Mouse (Mus musculus) layer of hippocampus, postnatal 10 days (tissue): ENCODE measurements around the gene Amer3. TPM values are rescaled to one million over a fixed set of nuclear protein-coding genes. Genes with fewer than 3 reads are reported as not detected.
"Not testable (repeated sequence)": the region's sequence is repeated elsewhere in the genome, so short reads cannot be mapped to it uniquely, and the experiment has no call there.

Experiments
- DNase-seq, 2 experiments: peaks; one replicate each; pipeline ENCODE4 v3.0.0; 2021; ENCODE audit warnings: low spot score in 2 of 2
- long read RNA-seq: library from polyadenylated mRNA; stranded (forward); transcript quantifications from one replicate; pipeline ENCODE4 v2.0.0, GENCODE M21; 2023
- total RNA-seq, 2 experiments: library from RNA; stranded (reverse); gene quantifications; 2 replicates each; pipeline ENCODE4 v1.2.3; 2021

The Amer3 gene
- 10 to 100 TPM; 33.2 to 35.0 TPM for total RNA-seq
- long read RNA-seq, full-length matches to known transcripts = 5 of 13 reads
- long read RNA-seq, partial matches to known transcripts = 0 of 13 reads
- long read RNA-seq, other reads (novel, unspliced or antisense) = 8 of 13 reads

GRCm38 (mm10) chr1:34578851-34579781 is at the start of gene Amer3:
Gene Amer3 (plus strand): TSS chr1:34579657.
- DNase-seq = peak; percentile 80 to 85

DNA sequence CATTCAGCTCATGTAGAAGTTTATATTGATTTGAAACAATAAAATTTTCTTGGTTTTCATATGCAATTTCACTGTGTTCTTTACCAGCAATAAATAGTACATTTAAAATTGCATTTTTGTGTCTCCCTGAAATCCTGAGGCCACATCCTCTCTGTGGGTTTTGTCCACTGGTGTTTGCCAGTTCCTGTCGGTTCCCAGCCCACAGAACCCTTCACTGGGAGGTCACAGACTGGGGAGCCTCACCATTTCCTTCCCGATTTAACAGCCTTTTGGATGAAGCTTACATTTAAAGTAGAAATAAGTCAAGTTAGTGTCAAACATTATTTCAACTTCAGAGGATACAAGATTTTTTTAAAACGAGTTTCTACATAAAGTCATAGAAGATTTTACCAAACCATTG is 44.9 kb upstream of the Amer3 start:
- DNase-seq = not testable (repeated sequence)

DNA sequence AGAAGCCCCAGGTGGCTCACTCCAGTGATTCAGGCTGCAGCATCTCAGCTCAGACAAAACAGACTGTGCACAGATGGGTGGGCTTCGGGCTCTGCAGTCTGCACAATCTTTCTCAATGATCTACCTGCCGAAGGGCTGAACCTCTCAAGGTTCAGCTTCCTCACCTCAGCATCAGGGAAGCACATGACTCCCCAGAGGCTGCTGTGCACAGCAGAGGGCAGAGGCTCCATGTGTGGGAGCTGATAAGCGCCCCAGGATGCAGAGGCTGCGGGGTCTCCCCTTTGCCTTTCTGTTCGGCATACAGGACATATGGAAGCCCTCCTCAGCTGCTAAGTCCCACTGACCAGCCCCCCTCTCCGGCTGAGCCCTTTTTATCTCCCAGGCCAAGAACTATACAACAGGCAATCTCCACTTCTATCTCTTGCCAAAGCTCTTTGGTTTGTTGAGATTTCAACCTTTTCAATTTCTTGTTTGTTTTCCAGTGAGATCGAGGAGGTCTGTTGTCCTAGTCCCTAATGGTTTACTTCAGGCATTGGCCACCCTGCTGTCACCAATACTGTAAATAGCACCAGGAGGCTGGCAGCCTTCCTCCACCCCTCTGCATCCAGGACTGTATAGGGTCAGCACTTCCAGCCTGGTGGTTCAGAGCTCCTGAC is 44.3 kb upstream of the Amer3 start, which contains the start of gene Cfc1:
Cfc1 (plus strand) TSS at position 606 of the 656 bp plus-strand sequence.
- not testable (repeated sequence) for DNase-seq

DNA sequence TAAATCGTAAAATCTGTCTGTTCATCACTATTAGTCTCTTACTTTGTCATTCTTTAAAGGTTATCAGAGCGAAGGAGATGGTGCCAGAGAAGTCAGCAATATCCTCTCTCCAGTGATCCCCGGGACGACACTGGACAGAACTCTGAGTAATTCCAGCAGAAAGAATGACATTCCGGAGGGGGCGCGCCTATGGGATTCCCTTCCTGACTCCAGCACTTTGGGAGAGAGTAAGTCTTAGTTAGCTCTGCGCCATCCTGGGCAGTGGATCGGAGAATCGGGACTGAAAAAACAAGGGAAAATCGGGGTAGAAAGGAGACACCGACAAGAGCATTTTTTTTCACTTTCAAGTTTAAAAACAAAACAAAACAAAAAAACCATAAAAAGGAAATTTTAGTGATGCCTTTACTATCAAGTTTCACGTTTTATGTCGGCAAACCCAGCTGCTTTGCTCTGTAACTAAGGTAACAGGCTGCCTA is 43.1 kb upstream of the Amer3 start:
- DNase-seq = no peak

GRCm38 (mm10) chr1:34536767-34537485 is 42.5 kb upstream of the Amer3 start:
- no peak for DNase-seq

DNA sequence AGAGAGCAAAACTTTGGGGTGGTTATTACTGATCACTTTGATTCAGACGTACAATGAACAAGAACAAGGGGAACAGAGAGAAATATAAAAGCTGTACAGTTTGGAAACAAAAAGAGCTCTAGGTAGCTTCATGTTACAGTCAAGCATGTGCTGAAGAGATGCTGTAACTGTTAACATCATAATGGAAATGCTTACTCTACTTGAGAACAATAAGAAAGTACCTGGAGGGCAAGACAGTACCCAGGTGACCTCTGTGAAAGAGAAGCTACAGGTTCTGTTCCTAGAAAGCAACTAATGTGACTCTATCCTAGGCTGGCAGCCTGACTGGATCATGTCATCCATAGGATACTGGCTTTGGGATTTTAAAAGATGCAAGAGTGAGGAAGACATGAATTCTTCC is 32.4 kb upstream of the Amer3 start:
- DNase-seq = no peak

- no peak for DNase-seq
Measured at GRCm38 (mm10) chr1:34553690-34554089, 25.8 kb upstream of the Amer3 start.

- no peak for DNase-seq
Measured at GRCm38 (mm10) chr1:34554275-34554674, 25.2 kb upstream of the Amer3 start.

- no peak for DNase-seq
Measured at GRCm38 (mm10) chr1:34560843-34561242, 18.6 kb upstream of the Amer3 start, which contains the start of gene Prss40. Gene Prss40 (minus strand): TSS chr1:34560943.

GRCm38 (mm10) chr1:34564383-34565045 is 14.9 kb upstream of the Amer3 start:
- DNase-seq = no peak

- no peak for DNase-seq
Measured at GRCm38 (mm10) chr1:34568120-34568519, 11.3 kb upstream of the Amer3 start.

- DNase-seq = no peak
Measured at GRCm38 (mm10) chr1:34569876-34570275, 9.6 kb upstream of the Amer3 start.

- no peak for DNase-seq
Measured at GRCm38 (mm10) chr1:34571431-34571830, 8.0 kb upstream of the Amer3 start.

GRCm38 (mm10) chr1:34573221-34573620 is 6.2 kb upstream of the Amer3 start:
- no peak for DNase-seq

- no peak for DNase-seq
Measured at GRCm38 (mm10) chr1:34579782-34580356, 412 bp downstream of the Amer3 start.

DNA sequence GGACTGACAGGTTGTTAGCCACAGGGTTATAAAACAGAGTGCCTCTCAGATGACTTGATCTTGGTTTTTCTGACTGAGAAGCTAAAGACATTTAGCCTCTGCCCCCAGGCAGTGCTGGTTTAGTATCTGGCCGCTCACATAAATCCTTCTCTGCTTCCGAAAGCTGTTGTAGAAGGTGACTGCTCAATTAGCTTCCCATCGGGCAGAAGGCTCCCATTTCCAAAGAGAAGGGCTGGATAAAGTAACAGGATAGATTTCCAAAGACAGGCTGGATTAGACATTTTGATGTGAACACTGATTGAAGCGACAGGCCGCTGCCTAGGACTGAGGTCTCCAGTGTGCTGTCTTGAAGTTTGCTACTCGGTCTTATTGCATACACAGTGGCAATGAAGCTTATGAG is 2.8 kb downstream of the Amer3 start:
- DNase-seq = no peak

DNA sequence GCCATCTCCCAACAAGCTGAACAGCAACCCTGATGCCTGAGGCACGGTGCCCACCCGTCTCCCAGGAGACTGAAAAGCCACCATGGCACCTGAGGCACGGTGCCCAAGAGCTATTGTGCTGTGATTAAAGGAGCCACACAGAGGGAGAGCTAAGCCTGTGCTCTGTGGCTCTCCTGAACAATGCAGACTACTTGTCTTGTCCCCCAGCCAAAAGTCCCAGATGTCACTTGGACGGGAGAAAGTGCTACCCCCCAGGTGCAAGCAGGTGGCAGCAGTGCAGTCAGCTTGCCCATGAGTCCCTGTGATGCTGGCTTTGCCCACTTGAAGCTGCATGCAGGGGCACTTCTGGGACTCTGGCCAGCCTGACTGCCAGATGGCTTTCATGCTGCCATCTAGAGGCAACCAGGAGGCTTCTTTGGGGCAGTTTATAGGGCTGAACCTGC is 4.4 kb downstream of the Amer3 start:
- peak; percentile 88 to 90 for DNase-seq

GRCm38 (mm10) chr1:34584736-34585135 is 5.3 kb downstream of the Amer3 start:
- DNase-seq = peak; percentile 26 to 35

DNA sequence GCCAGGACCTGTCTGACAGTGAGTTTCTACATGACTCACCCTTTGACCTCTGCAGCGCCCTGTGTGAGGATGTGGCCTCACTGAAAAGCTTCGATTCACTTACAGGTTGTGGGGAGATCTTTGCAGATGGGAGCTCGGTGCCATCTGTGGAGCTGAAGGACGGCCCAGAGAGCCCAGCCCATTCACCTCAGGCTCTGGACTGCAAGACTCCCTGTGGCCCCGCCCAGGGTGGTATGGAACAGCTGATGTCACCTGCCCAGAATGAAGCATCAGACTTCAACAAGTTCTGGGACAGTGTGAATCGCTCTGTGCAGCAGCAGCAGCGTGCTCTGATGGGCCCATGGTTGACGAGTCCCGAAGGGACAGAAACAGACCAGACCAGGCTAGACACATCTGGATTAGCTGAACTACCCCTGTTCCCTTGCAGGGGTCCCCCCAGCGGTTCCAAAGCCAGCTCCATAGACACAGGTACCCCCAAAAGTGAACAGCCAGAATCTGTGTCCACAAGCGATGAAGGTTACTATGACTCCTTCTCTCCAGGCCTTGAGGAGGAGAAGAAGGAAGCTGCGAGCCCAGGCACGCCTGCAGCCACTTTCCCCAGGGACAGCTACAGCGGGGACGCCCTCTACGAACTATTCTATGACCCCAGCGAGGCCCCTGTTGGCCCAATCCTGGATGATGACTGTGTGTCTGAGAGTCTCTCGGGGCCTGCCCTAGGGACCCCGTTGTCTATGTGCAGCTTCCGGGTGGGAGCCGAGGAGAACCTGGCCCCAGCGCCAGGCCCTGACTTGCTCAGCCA is 8.0 kb downstream of the Amer3 start:
- DNase-seq = no peak
